Mouse (Mus musculus): ENCODE data around the gene Sppl2c.

GRCm38 (mm10) chr11:104182141-104182540, 4.0 kb upstream of the Sppl2c start:
- TF ChIP-seq GATA1 (IDR thresholded peaks at IDR 0.05; ENCODE audit: low read length) (no peak), TAL1 (IDR thresholded peaks at IDR 0.05; ENCODE audit: low read length) (no peak)
